In the genomic region with DNA sequence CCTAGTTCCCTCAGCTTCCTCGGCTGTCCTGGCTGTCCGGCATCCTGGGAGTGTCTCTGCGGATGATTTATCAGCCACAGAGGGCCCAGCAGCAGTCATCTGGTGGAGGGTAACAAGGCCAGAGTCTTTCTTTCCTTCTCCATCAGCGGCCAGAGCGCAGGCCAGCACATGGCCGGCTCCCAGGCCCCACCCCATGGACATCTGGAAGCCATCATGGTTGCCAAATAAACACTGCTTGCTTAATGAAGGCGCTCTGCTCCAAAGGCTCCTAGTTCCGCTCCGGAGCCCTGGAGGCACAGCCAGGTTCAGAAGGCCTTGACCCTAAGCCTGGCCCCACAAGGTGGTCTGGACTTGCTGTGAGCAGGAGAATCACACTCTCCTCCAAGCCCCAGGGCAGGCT, we compare ENCODE assay signal across 8 mouse cellular contexts. TPM values are rescaled to one million over a fixed set of nuclear protein-coding genes. Genes with fewer than 3 reads are reported as not detected.
DNase-seq lines count a peak whose midpoint lies in the region; ATAC-seq lines count a peak whose summit lies in the region.
"Had no signal": no experiment of that assay in that cellular context is flagged by ENCODE, and none has a peak within 500 bp of the region (broad histone marks: within the 10 kb centered on the region; RNA-seq: fewer than 3 reads in every experiment).

No protein-coding gene starts in this region.

- no peak overlapping the region for H3K4me2 ChIP-seq in embryonic facial prominence, embryonic 11.5 days (ENCODE audit: low read depth, low read length)
- no peak overlapping the region for H3K4me2 ChIP-seq in hindbrain, embryonic 13.5 days

- H3K36me3 ChIP-seq in embryonic facial prominence, embryonic 11.5 days (replicated peaks; ENCODE audit: control insufficient read depth, insufficient read depth, low read depth, low read length): no peaks in the 10 kb centered on the region
- no peaks in the 10 kb centered on the region for H3K36me3 ChIP-seq in hindbrain, embryonic 13.5 days

- H3K4me3 ChIP-seq in embryonic facial prominence, embryonic 11.5 days (ENCODE audit: low read depth, low read length): no peak overlapping the region
- no peak overlapping the region for H3K4me3 ChIP-seq in hindbrain, embryonic 13.5 days
- H3K4me3 ChIP-seq: myocyte had no signal

- no peaks in the 10 kb centered on the region for H3K27me3 ChIP-seq in embryonic facial prominence, embryonic 11.5 days (ENCODE audit: control insufficient read depth, insufficient read depth, low read length)
- H3K27me3 ChIP-seq in hindbrain, embryonic 13.5 days: peaks cover 10% of the 10 kb centered on the region; the same call in 1 of the 2 replicates

- no peak for ATAC-seq in embryonic facial prominence, embryonic 11.5 days (replicated peaks; ENCODE audit: insufficient number of reproducible peaks, low FRiP score, low TSS enrichment, low read depth)
- no peak for ATAC-seq in hindbrain, embryonic 13.5 days (ENCODE audit: low FRiP score)

- no peaks in the 10 kb centered on the region for H3K9me3 ChIP-seq in embryonic facial prominence, embryonic 11.5 days (replicated peaks; ENCODE audit: control insufficient read depth, low read length)
- H3K9me3 ChIP-seq in hindbrain, embryonic 13.5 days: no peaks in the 10 kb centered on the region

- WGBS in embryonic facial prominence, embryonic 11.5 days: 21% methylated on average over 9 of the region's 9 CpGs
- WGBS in hindbrain, embryonic 13.5 days: 80% methylated on average over 9 of the region's 9 CpGs

- no peaks in the 10 kb centered on the region for H3K4me1 ChIP-seq in embryonic facial prominence, embryonic 11.5 days (ENCODE audit: control insufficient read depth, insufficient read depth, low read length)
- peaks cover 5% of the 10 kb centered on the region for H3K4me1 ChIP-seq in hindbrain, embryonic 13.5 days (replicated peaks)

- no peak overlapping the region for H3K9ac ChIP-seq in embryonic facial prominence, embryonic 11.5 days (replicated peaks; ENCODE audit: low read length)
- H3K9ac ChIP-seq in hindbrain, embryonic 13.5 days: no peak overlapping the region

- H3K27ac ChIP-seq in embryonic facial prominence, embryonic 11.5 days (replicated peaks; ENCODE audit: low read depth, low read length): no peak overlapping the region
- no peak overlapping the region for H3K27ac ChIP-seq in hindbrain, embryonic 13.5 days

- intact Hi-C loops in left cerebral cortex, postnatal 14 days (cut with DNase I): no loop called here

- DNase-seq in embryo, embryonic 10 days (ENCODE audit: low spot score): peak; percentile 90
- DNase-seq in embryonic facial prominence, embryonic 11.5 days (ENCODE audit: low spot score): peak; percentile 78
- DNase-seq in kidney, adult 18-20 months: peak; percentile 43
- peak; percentile 70 for DNase-seq in lung, postnatal 14 days
- DNase-seq in left cerebral cortex, postnatal 14 days (ENCODE audit: low spot score in 2 of 2): no peak
- no peak for DNase-seq in right cerebral cortex, postnatal 14 days

RNA-seq across cellular contexts. Expression of a gene that starts 25.6 kb away (rescaled TPM):
- 0.10 TPM in 1 of 2 replicates, not detected in the other for polyA plus RNA-seq in embryonic facial prominence, embryonic 11.5 days (2014; fragmentation: Nextera tagmentation; extraction: Ambion mirVana)
- under 1 TPM; 0.32 to 0.62 TPM for total RNA-seq in left cerebral cortex, postnatal 14 days (2021)
- polyA plus RNA-seq in hindbrain, embryonic 13.5 days (2015; fragmentation: Nextera tagmentation; extraction: Ambion mirVana): 0.12 and 0.19 TPM in 2 replicates

Comparison
In these comparisons a context has a peak if more than half of its experiments do, and no peak if none do; other contexts are left out.
1. DNase-seq: peak in embryo, embryonic 10 days (single experiment), embryonic facial prominence, embryonic 11.5 days (single experiment), kidney, adult 18-20 months (single experiment) and lung, postnatal 14 days (single experiment); none in left cerebral cortex, postnatal 14 days (0 of 2) and right cerebral cortex, postnatal 14 days (single experiment).